Mouse (Mus musculus): ENCODE measurements around the gene Zfp433.
"Not testable (repeated sequence)": the region's sequence is repeated elsewhere in the genome, so short reads cannot be mapped to it uniquely, and the experiment has no call there.

- TF ChIP-seq CTCF (IDR thresholded peaks at IDR 0.05; ENCODE audit: low read depth, low read length); POLR2A (IDR thresholded peaks at IDR 0.05; ENCODE audit: borderline replicate concordance, low read depth, low read length): not testable (repeated sequence)
Measured at GRCm38 (mm10) chr10:81770506-81771403, 66.1 kb downstream of the Zfp433 start, which contains the start of gene Gm3055.
